Comparison of ENCODE assay signal across 9 mouse cellular contexts in the genomic region with DNA sequence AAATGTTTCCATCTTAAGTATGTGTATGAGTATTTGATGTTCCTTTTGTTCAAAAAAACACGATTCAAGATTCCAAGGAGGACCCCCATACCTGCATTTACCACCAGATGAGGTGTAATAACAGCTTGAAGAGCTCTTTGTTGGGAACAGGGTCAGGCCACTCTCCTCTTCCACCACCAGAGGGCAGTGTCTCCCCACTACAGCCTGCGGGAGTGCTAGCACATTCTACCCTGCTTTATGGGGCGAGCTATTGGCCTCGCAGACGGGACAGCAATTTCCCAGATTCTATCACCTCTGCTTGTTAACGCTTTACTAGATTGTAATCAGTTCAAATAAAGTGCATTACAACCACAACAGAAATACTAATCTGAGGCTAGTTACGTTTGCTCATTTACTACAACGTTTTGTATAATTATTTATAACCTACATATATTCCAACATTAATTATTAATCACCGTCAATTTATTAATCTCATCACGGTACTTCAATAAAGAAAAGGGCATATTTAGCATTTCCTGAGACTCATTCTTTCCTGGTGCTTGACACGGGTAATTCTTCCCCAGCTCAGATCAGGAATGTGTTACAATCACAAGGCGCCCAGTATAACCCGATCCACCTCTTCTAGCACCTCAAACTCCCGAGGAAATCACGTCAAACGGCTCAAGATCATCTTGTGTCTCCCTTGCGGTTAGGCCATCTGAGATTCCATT. TPM values are rescaled to one million over a fixed set of nuclear protein-coding genes. Genes with fewer than 3 reads are reported as not detected.
DNase-seq lines count a peak whose midpoint lies in the region; ATAC-seq and TF ChIP-seq lines count a peak whose summit lies in the region.
"Had no signal": no experiment of that assay in that cellular context is flagged by ENCODE, and none has a peak within 500 bp of the region (broad histone marks: within the 10 kb centered on the region; RNA-seq: fewer than 3 reads in every experiment).

No protein-coding gene starts in this region.

- H3K4me3 ChIP-seq in C2C12 (ENCODE audit: insufficient read depth, poor library complexity, severe bottlenecking): no peak overlapping the region
- no peak overlapping the region for H3K4me3 ChIP-seq in embryonic facial prominence, embryonic 10.5 days
- H3K4me3 ChIP-seq in heart, postnatal 0 days (ENCODE audit: low read depth, low read length): no peak overlapping the region
- H3K4me3 ChIP-seq in lung, embryonic 14.5 days (ENCODE audit: low read depth, low read length): no peak overlapping the region
- H3K4me3 ChIP-seq in thymus, adult 2 months (ENCODE audit: control insufficient read depth, insufficient read depth, low read length): no peak overlapping the region
- H3K4me3 ChIP-seq: embryonic facial prominence, embryonic 13.5 days had no signal

- DNase-seq in adrenal gland, postnatal 25 days: peak; percentile 82
- DNase-seq in embryonic facial prominence, embryonic 10.5 days (ENCODE audit: low spot score): peak; percentile 85
- peak; percentile 76 for DNase-seq in heart, postnatal 0 days (ENCODE audit: low spot score)
- peak; percentile 87 to 88 for DNase-seq in kidney, postnatal 4 days
- peak; percentile 92 for DNase-seq in lung, embryonic 14.5 days
- DNase-seq in ovary, adult 18-20 months (ENCODE audit: low spot score): peak; percentile 46
- DNase-seq in thymus, adult 2 months: peak; percentile 74

- H3K79me3 ChIP-seq in C2C12 (ENCODE audit: low read depth): no peaks in the 10 kb centered on the region

- no peaks in the 10 kb centered on the region for H3K79me2 ChIP-seq in C2C12 (ENCODE audit: control insufficient read depth, insufficient read depth)

- no peak for TF ChIP-seq POLR2A in thymus, adult 2 months (IDR thresholded peaks at IDR 0.05; ENCODE audit: control insufficient read depth, extremely low read depth, insufficient read depth, low read length, poor library complexity)

- H3K27me3 ChIP-seq in C2C12 (ENCODE audit: control insufficient read depth, insufficient read depth, insufficient read length): peaks cover 10% of the 10 kb centered on the region
- H3K27me3 ChIP-seq in embryonic facial prominence, embryonic 10.5 days (replicated peaks; ENCODE audit: low read depth, poor library complexity, severe bottlenecking): no peaks in the 10 kb centered on the region
- no peaks in the 10 kb centered on the region for H3K27me3 ChIP-seq in heart, postnatal 0 days (ENCODE audit: control insufficient read depth, insufficient read depth, low read length)
- H3K27me3 ChIP-seq in lung, embryonic 14.5 days (ENCODE audit: insufficient read depth, low read length): no peaks in the 10 kb centered on the region
- H3K27me3 ChIP-seq in thymus, adult 2 months (ENCODE audit: control insufficient read depth, insufficient read depth, low read length): no peaks in the 10 kb centered on the region
- H3K27me3 ChIP-seq: embryonic facial prominence, embryonic 13.5 days had no signal

- H3K9ac ChIP-seq in heart, postnatal 0 days (replicated peaks; ENCODE audit: low read depth, low read length): no peak overlapping the region
- H3K9ac ChIP-seq in lung, embryonic 14.5 days: no peak overlapping the region
- H3K9ac ChIP-seq: embryonic facial prominence, embryonic 13.5 days had no signal

- WGBS in embryonic facial prominence, embryonic 10.5 days: 60% methylated on average over 17 of the region's 17 CpGs
- WGBS in heart, postnatal 0 days: 44% methylated on average over 17 of the region's 17 CpGs
- 42% methylated on average over 17 of the region's 17 CpGs for WGBS in lung, embryonic 14.5 days
- WGBS in thymus, adult 2 months: 78% methylated on average over 17 of the region's 17 CpGs

- no peak for ATAC-seq in heart, postnatal 0 days (ENCODE audit: insufficient read depth, low read depth)
- peak; percentile 58 for ATAC-seq in lung, embryonic 14.5 days (ENCODE audit: insufficient read depth)

- H3K4me2 ChIP-seq in heart, postnatal 0 days (ENCODE audit: low read depth, low read length): no peak overlapping the region
- no peak overlapping the region for H3K4me2 ChIP-seq in lung, embryonic 14.5 days
- H3K4me2 ChIP-seq: embryonic facial prominence, embryonic 13.5 days had no signal

- TF ChIP-seq EP300 in heart, postnatal 0 days (IDR thresholded peaks at IDR 0.05; ENCODE audit: low read depth): no peak

- TF ChIP-seq CTCF in C2C12 (IDR thresholded peaks at IDR 0.05; ENCODE audit: control insufficient read depth, insufficient read depth, insufficient read length): peak; percentile 55
- TF ChIP-seq CTCF in heart, postnatal 0 days (IDR thresholded peaks at IDR 0.05; ENCODE audit: low read depth): peak; percentile 99
- TF ChIP-seq CTCF in lung, embryonic 14.5 days (IDR thresholded peaks at IDR 0.05; ENCODE audit: low read depth): peak; percentile 99
- TF ChIP-seq CTCF in thymus, adult 2 months (IDR thresholded peaks at IDR 0.05; ENCODE audit: borderline replicate concordance, control insufficient read depth, extremely low read depth, insufficient read depth, low read length, poor library complexity): peak; percentile 75; the same call in 1 of the 2 replicates

- H3K9me3 ChIP-seq in embryonic facial prominence, embryonic 10.5 days: no peaks in the 10 kb centered on the region
- no peaks in the 10 kb centered on the region for H3K9me3 ChIP-seq in heart, postnatal 0 days (replicated peaks; ENCODE audit: control insufficient read depth, low read length)
- H3K9me3 ChIP-seq in lung, embryonic 14.5 days (ENCODE audit: low read depth, low read length): no peaks in the 10 kb centered on the region
- H3K9me3 ChIP-seq: embryonic facial prominence, embryonic 13.5 days had no signal

- no peak overlapping the region for H3K27ac ChIP-seq in embryonic facial prominence, embryonic 10.5 days (replicated peaks)
- no peak overlapping the region for H3K27ac ChIP-seq in heart, postnatal 0 days (ENCODE audit: low read depth)
- H3K27ac ChIP-seq in lung, embryonic 14.5 days (ENCODE audit: low read depth): no peak overlapping the region
- no peak overlapping the region for H3K27ac ChIP-seq in thymus, adult 2 months (ENCODE audit: control insufficient read depth, insufficient read depth, low read length)
- H3K27ac ChIP-seq: embryonic facial prominence, embryonic 13.5 days had no signal

- no peaks in the 10 kb centered on the region for H3K36me3 ChIP-seq in C2C12 (ENCODE audit: control insufficient read depth, insufficient read depth)
- peaks cover 40% of the 10 kb centered on the region for H3K36me3 ChIP-seq in embryonic facial prominence, embryonic 10.5 days (replicated peaks)
- H3K36me3 ChIP-seq in heart, postnatal 0 days (replicated peaks; ENCODE audit: control insufficient read depth, insufficient read depth, low read length): no peaks in the 10 kb centered on the region
- peaks cover 23% of the 10 kb centered on the region for H3K36me3 ChIP-seq in lung, embryonic 14.5 days (ENCODE audit: insufficient read depth)
- H3K36me3 ChIP-seq in thymus, adult 2 months (ENCODE audit: control insufficient read depth, insufficient read depth, low read length): peaks cover 29% of the 10 kb centered on the region

- H3K4me1 ChIP-seq in embryonic facial prominence, embryonic 10.5 days: peaks cover 5% of the 10 kb centered on the region; the same call in 1 of the 2 replicates
- no peaks in the 10 kb centered on the region for H3K4me1 ChIP-seq in heart, postnatal 0 days (ENCODE audit: control insufficient read depth, insufficient read depth)
- H3K4me1 ChIP-seq in lung, embryonic 14.5 days (ENCODE audit: insufficient read depth): no peaks in the 10 kb centered on the region
- H3K4me1 ChIP-seq in thymus, adult 2 months (replicated peaks; ENCODE audit: control insufficient read depth, insufficient read depth, low read length): no peaks in the 10 kb centered on the region
- H3K4me1 ChIP-seq: embryonic facial prominence, embryonic 13.5 days had no signal

- H3ac ChIP-seq in C2C12 (ENCODE audit: control insufficient read depth, insufficient read length, low read depth): no peak overlapping the region

TF ChIP-seq in C2C12, 6 proteins besides CTCF, POLR2A, EP300 and RAD21:
- no peak for TF ChIP-seq MYOG (IDR thresholded peaks at IDR 0.05; ENCODE audit: control insufficient read depth, extremely low read depth, insufficient read length)
- TF ChIP-seq MAX (IDR thresholded peaks at IDR 0.05): no peak
- TF ChIP-seq MYOD1 (IDR thresholded peaks at IDR 0.05; ENCODE audit: control insufficient read depth, insufficient read length, low read depth): no peak
- no peak for TF ChIP-seq CEBPB (IDR thresholded peaks at IDR 0.05; ENCODE audit: low read depth)
- TF ChIP-seq USF1 (IDR thresholded peaks at IDR 0.05; ENCODE audit: low read depth): no peak
- no peak for TF ChIP-seq FOSL1 (IDR thresholded peaks at IDR 0.05; ENCODE audit: insufficient read depth, low read length, poor library complexity, severe bottlenecking)
TF ChIP-seq in C2C12: peak in this region for 0.

RNA-seq across cellular contexts. Expression of a gene that starts 56.1 kb away (rescaled TPM):
- 7.0 TPM for polyA plus RNA-seq in C2C12 (2012; fragmentation: generic; extraction: Trizol)
- total RNA-seq in adrenal gland, postnatal 25 days (2021): 29.9 and 30.1 TPM in 2 replicates
- polyA plus RNA-seq in embryonic facial prominence, embryonic 10.5 days (2016; fragmentation: Nextera tagmentation; extraction: Ambion mirVana): 34.5 and 39.3 TPM in 2 replicates
- 5.6 and 13.3 TPM in 2 replicates for total RNA-seq in heart, postnatal 0 days (2014; rRNA removed; ENCODE audit: low replicate concordance)
- 9.0 and 10.3 TPM in 2 replicates for polyA plus RNA-seq in heart, postnatal 0 days (2015; fragmentation: Nextera tagmentation; extraction: Ambion mirVana)
- 27.3 and 32.3 TPM in 2 replicates for polyA plus RNA-seq in lung, embryonic 14.5 days (2014; fragmentation: Nextera tagmentation; extraction: Ambion mirVana)
- 15.7 and 16.5 TPM in 2 replicates for polyA plus RNA-seq in thymus, adult 2 months (2012; rRNA removed)
